Mouse (Mus musculus): ENCODE results near the gene Rbm43. TPM values are rescaled to one million over a fixed set of nuclear protein-coding genes. Genes with fewer than 3 reads are reported as not detected.

Rbm43 gene
- 30.1 and 32.4 TPM in 2 replicates for polyA plus RNA-seq (2015; fragmentation: Nextera tagmentation; extraction: Ambion mirVana)

DNA sequence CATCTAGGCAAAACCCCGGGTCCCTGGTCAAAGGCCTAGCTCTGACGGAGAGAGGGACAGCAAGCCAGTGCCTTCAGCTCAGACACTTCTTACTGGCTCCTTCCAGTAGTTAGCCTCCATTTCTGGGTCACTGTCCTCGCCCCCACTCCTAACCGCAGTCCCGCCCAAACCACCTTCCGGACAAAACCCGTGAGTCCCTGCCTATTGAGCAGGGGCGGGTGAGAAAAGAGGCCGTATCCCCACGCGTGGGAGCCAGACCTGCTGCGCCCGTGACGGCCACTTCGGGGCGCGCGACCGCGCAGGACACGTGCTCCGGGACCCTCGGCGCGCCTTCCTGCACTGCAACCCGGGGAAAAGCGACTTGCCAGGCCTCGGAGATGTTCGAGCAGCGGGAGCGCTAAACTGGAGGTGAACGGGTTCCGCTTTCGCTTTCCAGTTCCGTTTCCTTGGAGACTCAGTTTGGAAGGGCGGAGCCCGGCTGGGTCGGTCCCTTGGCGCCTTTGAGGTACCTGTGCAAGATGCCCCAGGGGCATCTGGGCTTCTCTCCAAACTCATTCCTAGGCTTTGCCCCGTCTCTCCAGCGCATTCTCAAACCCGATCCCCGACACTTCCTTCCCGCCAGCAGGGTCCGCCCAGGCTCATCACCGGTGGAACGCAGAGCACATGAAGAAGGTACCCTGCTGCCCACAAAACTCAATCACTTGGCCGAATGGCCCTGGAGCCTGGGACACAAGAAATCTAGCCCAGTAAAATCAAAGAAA lies at the start of gene Rbm43:
TSS of gene Rbm43 (minus strand) at position 590 of the 761 bp plus-strand sequence.
- peak; percentile 85 for DNase-seq (ENCODE audit: low spot score)

- DNase-seq (ENCODE audit: low spot score): peak; percentile 27
Measured at GRCm38 (mm10) chr2:51982288-51982687, 47.3 kb upstream of the Rbm43 start.

- no peak for DNase-seq (ENCODE audit: low spot score)
Measured at GRCm38 (mm10) chr2:51981630-51982029, 46.7 kb upstream of the Rbm43 start.

DNA sequence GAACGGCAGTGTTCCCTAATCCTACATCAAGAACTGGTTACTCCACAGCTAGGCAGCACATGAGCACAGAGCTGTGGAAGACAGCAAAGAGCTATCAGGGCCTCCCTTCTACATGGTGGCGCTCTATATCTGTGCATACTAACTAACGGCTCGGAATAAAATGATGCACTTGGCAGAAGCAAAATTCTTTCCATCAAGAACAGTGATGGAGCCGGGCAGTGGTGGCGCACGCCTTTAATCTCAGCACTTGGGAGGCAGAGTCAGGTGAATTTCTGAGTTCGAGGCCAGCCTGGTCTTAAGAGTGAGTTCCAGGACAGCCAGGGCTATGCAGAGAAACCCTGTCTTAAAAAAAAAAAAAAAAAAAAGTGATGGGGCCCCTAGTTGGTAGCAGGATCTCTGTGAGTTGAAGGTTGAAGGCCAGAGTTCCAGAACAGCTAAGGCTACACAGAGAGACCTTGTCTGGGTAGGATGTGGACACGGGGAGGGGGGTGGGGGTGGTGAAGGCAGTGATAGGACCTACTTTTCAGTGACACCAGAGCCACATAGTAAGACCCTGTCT lies 38.5 kb upstream of the Rbm43 start, which contains the start of gene Nmi:
TSS of gene Nmi (minus strand) at position 85 of the 559 bp plus-strand sequence.
- DNase-seq (ENCODE audit: low spot score): no peak

- peak; percentile 83 for DNase-seq (ENCODE audit: low spot score)
Measured at GRCm38 (mm10) chr2:51972641-51973409, 37.9 kb upstream of the Rbm43 start.

GRCm38 (mm10) chr2:51972142-51972541 lies 37.2 kb upstream of the Rbm43 start:
- peak; percentile 70 for DNase-seq (ENCODE audit: low spot score)

- DNase-seq (ENCODE audit: low spot score): no peak
Measured at GRCm38 (mm10) chr2:51970897-51971296, 35.9 kb upstream of the Rbm43 start.

- DNase-seq (ENCODE audit: low spot score): no peak
Measured at GRCm38 (mm10) chr2:51967288-51967687, 32.3 kb upstream of the Rbm43 start.

- DNase-seq (ENCODE audit: low spot score): no peak
Measured at GRCm38 (mm10) chr2:51953648-51954204, 18.8 kb upstream of the Rbm43 start.

DNA sequence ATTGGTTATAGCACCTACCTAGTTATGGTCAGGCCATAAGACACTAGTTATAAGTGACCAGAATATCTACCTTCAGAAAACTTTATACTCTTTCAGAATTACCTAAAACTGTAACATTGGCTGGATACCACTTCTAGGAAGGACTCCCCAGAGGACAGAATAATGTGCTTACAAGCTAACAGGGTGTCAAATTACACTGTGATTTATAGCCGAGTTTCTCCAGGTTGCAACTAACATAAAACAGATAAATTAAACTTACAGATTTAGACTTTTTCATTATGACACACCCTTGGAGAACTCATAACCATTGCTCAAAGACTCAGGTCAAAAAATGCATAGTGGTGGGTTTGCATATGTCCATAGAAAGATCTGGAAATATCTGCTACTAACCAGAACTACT lies 15.9 kb upstream of the Rbm43 start:
- no peak for DNase-seq (ENCODE audit: low spot score)

DNA sequence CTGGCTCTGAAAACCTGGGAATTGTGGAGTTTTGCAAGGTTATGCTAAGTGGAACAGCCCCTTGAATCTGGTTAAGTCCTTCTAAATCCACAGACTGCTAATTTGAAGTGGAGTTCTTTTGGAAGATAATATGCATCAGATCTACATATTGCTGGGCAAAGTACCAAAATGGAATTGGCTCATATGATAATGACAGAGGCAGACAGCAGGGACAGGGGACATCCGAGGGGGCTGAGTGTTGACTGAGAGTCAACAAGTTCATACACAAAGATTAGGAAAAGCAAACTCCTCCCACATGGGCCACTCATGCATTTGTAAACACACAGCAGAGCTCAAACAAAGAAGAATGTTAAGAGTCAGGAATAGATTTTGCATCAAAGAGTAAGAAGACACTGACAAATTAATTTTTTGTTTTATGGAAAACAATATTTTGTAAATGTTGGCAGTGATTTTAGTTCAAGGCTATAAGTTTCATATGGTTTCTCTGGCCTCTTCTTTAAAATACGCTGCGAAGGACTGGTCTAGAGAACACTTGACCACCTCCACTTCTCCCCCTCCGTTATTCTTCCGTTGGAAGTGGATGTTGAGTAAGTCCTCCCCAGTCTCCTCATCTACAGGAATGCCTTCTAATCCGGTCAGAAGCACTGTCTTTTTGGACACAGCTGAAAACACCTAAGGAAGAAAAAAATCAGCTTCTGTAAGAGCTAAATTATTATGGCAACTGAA lies 13.3 kb upstream of the Rbm43 start:
- DNase-seq (ENCODE audit: low spot score): no peak

DNA sequence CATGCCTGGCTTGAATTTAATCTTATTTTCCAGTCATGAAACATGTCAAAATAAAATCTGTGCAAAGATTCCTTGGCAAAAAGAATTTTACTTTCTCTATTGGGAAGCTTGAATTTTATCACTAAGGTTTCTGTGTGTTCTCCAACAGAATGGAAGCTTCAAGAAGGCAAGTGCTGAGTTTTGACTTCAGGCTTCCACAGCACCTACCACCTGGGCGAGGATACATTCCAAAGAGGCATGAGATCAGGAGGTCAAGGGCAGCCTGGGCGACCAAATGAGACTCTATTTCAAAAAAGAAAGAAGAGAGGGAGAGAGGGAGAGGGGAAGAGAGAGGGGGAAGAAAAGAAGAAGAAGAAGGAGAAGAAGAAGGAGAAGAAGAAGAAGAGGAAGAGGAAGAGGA lies 10.8 kb upstream of the Rbm43 start:
- no peak for DNase-seq (ENCODE audit: low spot score)

- no peak for DNase-seq (ENCODE audit: low spot score)
Measured at GRCm38 (mm10) chr2:51941832-51942231, 6.9 kb upstream of the Rbm43 start.

DNA sequence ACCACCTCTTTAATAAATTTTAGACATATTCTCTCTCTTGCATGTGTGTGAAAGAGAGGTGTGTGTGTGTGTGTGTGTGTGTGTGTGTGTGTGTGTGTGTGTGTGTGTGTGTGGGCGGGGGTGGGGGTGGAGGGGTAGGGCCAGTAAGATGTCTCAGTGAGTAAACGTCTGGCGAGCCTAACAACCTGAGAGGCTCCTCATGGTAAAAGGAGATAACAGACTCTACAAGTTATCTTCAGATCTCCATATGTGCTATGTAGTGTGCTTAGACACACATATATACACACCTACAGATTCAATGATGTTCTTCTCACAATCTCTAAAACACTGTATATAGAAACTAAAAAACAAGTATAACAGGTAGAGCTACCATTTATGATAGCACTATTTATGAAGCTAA lies 3.8 kb upstream of the Rbm43 start:
- no peak for DNase-seq (ENCODE audit: low spot score)

DNA sequence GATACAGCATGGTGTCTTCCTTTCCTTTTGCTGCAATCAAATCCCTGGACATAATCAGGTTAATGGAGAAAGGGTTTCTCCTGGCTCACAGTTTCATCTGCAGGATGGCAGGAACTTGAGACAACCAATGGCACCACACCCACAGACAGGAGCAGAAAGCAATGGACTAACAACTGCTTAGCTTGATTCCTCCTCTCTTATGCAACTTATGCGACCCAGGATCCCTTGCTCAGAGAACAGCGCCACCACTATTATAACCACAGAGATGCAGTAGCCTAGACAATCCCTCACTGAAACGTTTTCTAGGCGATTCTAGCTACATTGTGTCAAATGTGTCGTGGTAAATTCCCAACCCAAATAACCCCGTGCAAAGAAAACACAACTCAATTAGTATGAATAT lies 2.0 kb upstream of the Rbm43 start:
- DNase-seq (ENCODE audit: low spot score): no peak

DNA sequence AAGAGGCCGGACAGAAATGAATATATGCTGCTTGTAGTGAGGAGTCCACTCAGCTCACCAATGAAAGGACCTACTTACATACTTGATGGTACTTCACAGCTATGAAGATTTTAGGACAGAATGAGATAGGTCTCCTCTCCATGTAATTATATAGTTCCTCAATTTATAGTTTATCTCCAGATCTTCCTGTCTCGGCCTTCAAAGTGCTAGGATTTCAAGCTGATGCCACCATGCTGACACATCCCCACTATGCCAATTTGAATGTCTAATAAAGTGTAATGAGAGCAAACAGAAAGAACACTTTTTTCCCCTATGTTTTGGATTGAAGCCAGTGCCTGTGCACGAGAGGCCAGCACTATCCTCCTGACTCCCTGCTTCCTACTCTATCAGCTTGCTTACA lies 1.6 kb upstream of the Rbm43 start:
- DNase-seq (ENCODE audit: low spot score): no peak

DNA sequence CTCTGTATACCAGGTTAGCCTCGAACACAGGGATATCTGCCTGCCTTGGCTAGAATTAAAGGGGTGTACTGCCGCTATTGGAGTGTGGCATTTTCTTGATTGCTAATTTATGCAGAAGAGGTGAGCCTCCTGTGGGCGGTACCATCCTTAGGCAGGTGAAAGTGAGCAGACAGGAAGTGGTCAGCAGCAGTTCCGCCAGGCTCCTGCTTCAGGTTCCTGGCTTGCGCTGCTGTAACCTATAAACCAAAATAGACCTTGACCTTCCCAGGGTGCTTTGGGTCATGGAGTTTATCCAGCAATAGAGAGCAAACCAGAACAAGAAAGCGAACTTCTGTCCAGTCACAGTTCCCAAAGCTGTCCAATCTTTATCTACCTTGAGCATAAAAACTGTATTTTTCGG lies 958 bp upstream of the Rbm43 start:
- DNase-seq (ENCODE audit: low spot score): no peak

- DNase-seq (ENCODE audit: low spot score): peak; percentile 22
Measured at GRCm38 (mm10) chr2:51933341-51934134, 1.4 kb downstream of the Rbm43 start.

DNA sequence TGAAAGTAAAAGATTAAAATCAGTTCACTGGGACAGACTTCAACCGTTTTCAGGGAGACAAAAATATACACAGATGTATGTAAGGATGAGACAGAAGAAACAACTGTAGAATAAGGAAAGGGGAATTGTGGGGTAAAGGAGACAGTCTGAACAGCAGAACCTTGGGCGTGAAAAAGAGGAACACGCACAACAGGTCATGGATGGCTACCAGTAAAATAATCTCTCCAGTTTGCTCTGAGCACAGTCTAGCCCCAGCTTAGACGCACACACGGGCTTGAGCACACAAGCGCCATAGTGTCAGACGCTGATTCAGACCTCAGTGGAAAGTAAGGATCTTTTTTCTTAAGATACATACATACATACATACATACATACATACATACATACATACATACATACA lies 3.7 kb downstream of the Rbm43 start:
- DNase-seq (ENCODE audit: low spot score): no peak

DNA sequence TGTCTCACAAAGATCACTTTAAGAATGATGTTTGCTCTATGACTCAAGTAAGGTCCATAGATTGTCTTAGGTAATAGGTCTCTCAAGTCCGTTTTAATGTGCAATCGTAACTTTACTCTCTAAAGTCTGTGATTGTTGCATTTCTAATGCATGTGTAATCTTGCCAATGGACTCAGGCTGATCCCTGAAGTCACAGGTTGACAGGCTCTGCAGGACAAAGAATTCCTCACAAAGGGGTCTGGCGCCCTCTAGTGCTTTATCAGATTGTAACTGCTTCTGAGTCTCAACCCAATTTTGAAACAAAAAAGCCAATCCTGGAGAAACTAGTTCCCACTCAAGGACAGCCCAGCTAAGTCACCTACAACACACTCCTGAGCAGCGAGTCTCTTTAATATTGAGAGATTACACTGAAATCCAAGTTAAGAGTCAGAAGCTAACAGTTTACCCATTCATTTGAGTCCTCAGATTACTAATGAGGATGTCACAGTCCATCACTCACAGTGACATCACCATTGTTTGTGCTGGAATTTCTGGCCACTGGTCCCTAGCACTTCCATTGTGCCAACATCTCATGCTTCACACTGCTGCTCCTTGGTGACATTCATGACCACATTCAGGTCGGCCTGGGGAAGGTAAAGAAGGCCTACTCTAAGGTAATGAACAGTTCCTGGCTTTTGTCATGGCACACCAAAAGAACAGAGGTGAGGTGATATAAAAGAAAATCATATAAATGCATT lies 19.9 kb downstream of the Rbm43 start:
- peak; percentile 60 for DNase-seq (ENCODE audit: low spot score)
